Mouse (Mus musculus) MEL (cell line): Measurements from ENCODE around the gene Itpr1.

Experiments used
- CTCF ChIP-seq, 3 experiments: IDR thresholded peaks in 2 of 3; conservative IDR thresholded peaks in 1 of 3; 2 replicates each; pipeline ENCODE4 v1.5.1; 2011 to 2012; ENCODE audit warnings: low read length in 3 of 3, low read depth in 2 of 3, mild to moderate bottlenecking in 2 of 3, improper control_type of control experiment in 1 of 3, inconsistent platforms in 1 of 3, mixed read lengths in 1 of 3, moderate library complexity in 1 of 3; ENCODE audit not compliant: control insufficient read depth in 1 of 3, insufficient read depth in 1 of 3, poor library complexity in 1 of 3, severe bottlenecking in 1 of 3
- E2F4 ChIP-seq: IDR thresholded peaks from 2 replicates; pipeline ENCODE4 v1.6.1; 2011; ENCODE audit warnings: low read depth, low read length, improper control_type of control experiment, borderline replicate concordance
- EP300 ChIP-seq, 2 experiments: IDR thresholded peaks; 2 replicates each; pipeline ENCODE4 v1.6.1; 2011; ENCODE audit warnings: improper control_type of control experiment in 2 of 2, low read length in 2 of 2, low read depth in 1 of 2, mild to moderate bottlenecking in 1 of 2
- GATA1 ChIP-seq: IDR thresholded peaks from 2 replicates; pipeline ENCODE4 v1.6.1; 2011; ENCODE audit warnings: low read depth, low read length, improper control_type of control experiment
- HCFC1 ChIP-seq: IDR thresholded peaks from 2 replicates; pipeline ENCODE4 v1.6.1; 2012; ENCODE audit warnings: low read depth, mild to moderate bottlenecking, inconsistent platforms, low read length, improper control_type of control experiment, moderate library complexity
- JUND ChIP-seq: IDR thresholded peaks from 2 replicates; pipeline ENCODE4 v1.6.1; 2011; ENCODE audit warnings: low read depth, mild to moderate bottlenecking, improper control_type of control experiment, low read length
- MEF2A ChIP-seq: IDR thresholded peaks from 2 replicates; pipeline ENCODE4 v1.6.1; 2014; ENCODE audit warnings: low read depth, mild to moderate bottlenecking, inconsistent platforms, low read length, improper control_type of control experiment; ENCODE audit not compliant: poor library complexity, insufficient replicate concordance, severe bottlenecking; ENCODE audit errors: extremely low read depth
- MXI1 ChIP-seq: IDR thresholded peaks from 2 replicates; pipeline ENCODE4 v1.6.1; 2011; ENCODE audit warnings: mild to moderate bottlenecking, low read depth, low read length, improper control_type of control experiment
- POLR2A ChIP-seq, 2 experiments: IDR thresholded peaks; 2 replicates each; pipeline ENCODE4 v1.6.1; 2011 to 2012; ENCODE audit warnings: low read length in 2 of 2, mild to moderate bottlenecking in 2 of 2, control low read depth in 1 of 2, improper control_type of control experiment in 1 of 2, low read depth in 1 of 2, moderate library complexity in 1 of 2; ENCODE audit not compliant: control insufficient read depth in 1 of 2, insufficient read depth in 1 of 2, poor library complexity in 1 of 2
- POLR2AphosphoS5 ChIP-seq: IDR thresholded peaks from 2 replicates; pipeline ENCODE4 v1.6.1; 2012; ENCODE audit warnings: low read depth, borderline replicate concordance, mild to moderate bottlenecking, inconsistent platforms, low read length, moderate library complexity, mixed read lengths
- RCOR1 ChIP-seq: IDR thresholded peaks from 2 replicates; pipeline ENCODE4 v1.6.1; 2012; ENCODE audit warnings: low read depth, mild to moderate bottlenecking, inconsistent platforms, low read length, improper control_type of control experiment
- ZNF384 ChIP-seq: IDR thresholded peaks from 2 replicates; pipeline ENCODE4 v1.6.1; 2012; ENCODE audit warnings: low read depth, mild to moderate bottlenecking, inconsistent platforms, low read length, improper control_type of control experiment

DNA sequence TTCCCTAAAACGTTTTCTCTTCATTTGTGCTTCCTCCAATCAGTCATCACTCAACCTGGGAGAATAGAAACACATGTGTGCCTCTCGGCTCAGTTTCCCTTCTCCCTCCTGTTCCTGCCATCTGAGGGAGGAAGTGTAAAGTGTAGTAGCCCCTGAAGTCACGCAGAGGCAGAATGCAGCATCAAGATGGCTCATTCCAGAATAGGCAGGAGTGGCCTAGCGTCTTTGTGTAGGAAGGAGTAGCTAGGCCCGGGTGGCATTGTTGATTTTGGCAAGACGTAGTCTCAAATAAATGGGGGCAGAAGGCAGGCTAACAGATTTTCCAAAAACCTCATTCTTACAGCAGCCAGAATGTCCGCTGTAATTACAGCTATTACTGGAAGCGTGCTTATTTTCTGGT lies 24.7 kb downstream of the Itpr1 start:
- TF ChIP-seq CTCF (IDR thresholded peaks at IDR 0.05 in 2 of 3, conservative IDR thresholded peaks at IDR 0.05 in 1 of 3; ENCODE audit: control insufficient read depth in 1 of 3, insufficient read depth in 1 of 3, low read depth in 2 of 3, low read length in 3 of 3, poor library complexity in 1 of 3, severe bottlenecking in 1 of 3) (no peak), JUND (no peak), POLR2A (IDR thresholded peaks at IDR 0.05; ENCODE audit: control insufficient read depth in 1 of 2, insufficient read depth in 1 of 2, low read depth in 1 of 2, low read length in 2 of 2, poor library complexity in 1 of 2) (no peak), RCOR1 (no peak), ZNF384 (no peak), EP300 (IDR thresholded peaks at IDR 0.05; ENCODE audit: low read depth in 1 of 2, low read length in 2 of 2) (no peak), E2F4 (no peak), GATA1 (no peak), MXI1 (no peak), POLR2AphosphoS5 (no peak), HCFC1 (no peak), MEF2A (no peak)
